Mouse (Mus musculus) liver, embryonic 16.5 days (tissue): ENCODE measurements around the gene Ttc30a2. TPM values are rescaled to one million over a fixed set of nuclear protein-coding genes. Genes with fewer than 3 reads are reported as not detected.
A peak's percentile ranks its signal among the peaks of the same experiment; 100 is the strongest.

Experiments used
- ATAC-seq: fragments of 200-750 bp; cut with Nextera tagmentation; 2 replicates; pipeline ENCODE4 v1.8.0; 2017; ENCODE audit warnings: low read depth, mild to moderate bottlenecking, moderate number of reproducible peaks, moderate library complexity
- H3K27ac ChIP-seq: fragments of 300-500 bp; sonication (generic); 2 replicates; pipeline ENCODE4 v1.5.1; 2014; ENCODE audit warnings: mild to moderate bottlenecking, low read length
- H3K27me3 ChIP-seq: fragments of 300-500 bp; sonication (generic); 2 replicates; pipeline ENCODE4 v1.6.1; 2014; ENCODE audit warnings: low read depth, low read length, mixed read lengths; ENCODE audit not compliant: control insufficient read depth, insufficient read depth
- H3K36me3 ChIP-seq: fragments of 300-500 bp; sonication (generic); 2 replicates; pipeline ENCODE4 v1.6.1; 2014; ENCODE audit warnings: mild to moderate bottlenecking; ENCODE audit not compliant: control insufficient read depth, insufficient read depth
- H3K4me1 ChIP-seq: fragments of 300-500 bp; sonication (generic); 2 replicates; pipeline ENCODE4 v1.6.1; 2014; ENCODE audit warnings: low read depth, low read length, mixed read lengths; ENCODE audit not compliant: control insufficient read depth
- H3K4me2 ChIP-seq: fragments of 300-500 bp; sonication (generic); 2 replicates; pipeline ENCODE4 v1.6.1; 2014; ENCODE audit warnings: low read depth, low read length, mixed read lengths
- H3K4me3 ChIP-seq: fragments of 300-500 bp; sonication (generic); 2 replicates; pipeline ENCODE4 v1.5.1; 2014; ENCODE audit warnings: low read depth, mild to moderate bottlenecking, low read length
- H3K9ac ChIP-seq: fragments of 300-500 bp; sonication (generic); 2 replicates; pipeline ENCODE4 v1.6.1; 2014; ENCODE audit warnings: low read depth, low read length
- H3K9me3 ChIP-seq: fragments of 300-500 bp; sonication (generic); replicated peaks from 2 replicates; pipeline ENCODE4 v1.6.1; 2016; ENCODE audit warnings: low read length; ENCODE audit not compliant: control insufficient read depth
- WGBS: fragments of 180-500 bp; shearing (Covaris S2); extraction: QIAGEN DNeasy Blood & Tissue Kit; methylation state at CpG from one replicate; pipeline ENCODE4 v1.1.7; 2014; ENCODE audit not compliant: insufficient replicate concordance; 5-methylcytosine and 5-hydroxymethylcytosine counted together
- polyA plus RNA-seq: library from polyadenylated mRNA; unstranded; fragments of >200 nt; fragmentation: Nextera tagmentation; extraction: Ambion mirVana; gene quantifications from 2 replicates; pipeline ENCODE4 v1.2.1, GENCODE M21; 2015

The Ttc30a2 gene
- polyA plus RNA-seq, 1 experiment from 2014 or later, result 0.08 TPM

DNA sequence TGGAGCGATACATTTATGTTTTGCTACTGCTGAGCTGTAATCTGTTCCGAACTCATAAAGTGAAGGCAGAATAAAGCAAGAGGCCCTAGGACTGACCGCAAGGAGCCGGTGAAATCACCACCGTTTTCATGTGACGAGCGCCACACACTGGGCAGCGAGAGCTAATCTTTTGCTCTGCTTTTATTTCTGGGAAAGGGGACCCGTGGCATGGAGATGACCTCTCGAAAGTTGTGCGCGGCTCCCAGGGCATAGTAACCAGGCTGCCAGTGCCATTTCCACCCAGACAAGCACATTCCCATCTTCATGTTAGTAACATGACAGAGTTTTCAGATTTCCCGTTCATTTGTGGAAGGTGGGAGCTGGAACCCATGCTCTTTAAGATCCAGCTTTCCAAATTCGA is 13.5 kb downstream of the Ttc30a2 start:
- WGBS, result 12% methylated on average over 14 of the region's 14 CpGs
- H3K4me1 ChIP-seq, result peaks cover 3% of the 10 kb centered on the region; the same call in 1 of the 2 replicates
- no peak overlapping the region for H3K27ac ChIP-seq
- no peak for ATAC-seq
- peak overlapping the region; percentile 47 for H3K4me2 ChIP-seq
- H3K9ac ChIP-seq, result no peak overlapping the region
- no peaks in the 10 kb centered on the region for H3K36me3 ChIP-seq
- H3K4me3 ChIP-seq, result peak overlapping the region; percentile 17
- H3K9me3 ChIP-seq, result no peaks in the 10 kb centered on the region
- no peaks in the 10 kb centered on the region for H3K27me3 ChIP-seq

DNA sequence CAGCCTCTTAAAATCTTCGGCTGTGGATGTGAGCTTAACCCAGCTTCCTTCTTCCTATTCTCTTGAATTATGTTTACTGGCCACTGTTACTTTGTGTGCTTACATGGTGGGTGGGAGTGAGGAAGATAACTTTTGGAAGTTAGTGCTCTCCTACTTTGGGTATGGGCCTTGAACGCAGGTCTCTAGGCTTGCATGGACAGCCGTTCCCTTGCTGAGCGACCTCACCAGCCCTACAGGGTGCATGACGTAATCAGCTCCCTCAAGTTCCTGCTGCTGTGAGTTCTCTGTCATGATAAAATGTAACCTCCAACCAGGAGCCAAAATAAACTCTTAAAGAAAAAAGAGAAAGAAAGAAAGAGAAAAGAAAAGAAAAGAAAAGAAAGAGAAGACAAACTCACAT is 13.9 kb downstream of the Ttc30a2 start:
- Histone ChIP-seq H3K9me3 (no peaks in the 10 kb centered on the region), H3K4me2 (peak overlapping the region; percentile 47), H3K4me1 (peaks cover 3% of the 10 kb centered on the region; the same call in 1 of the 2 replicates), H3K9ac (no peak overlapping the region), H3K36me3 (no peaks in the 10 kb centered on the region), H3K4me3 (peak overlapping the region; percentile 17; the same call in 1 of the 2 replicates), H3K27me3 (no peaks in the 10 kb centered on the region), H3K27ac (no peak overlapping the region)
- 45% methylated on average over 5 of the region's 5 CpGs for WGBS
- ATAC-seq, result no peak

DNA sequence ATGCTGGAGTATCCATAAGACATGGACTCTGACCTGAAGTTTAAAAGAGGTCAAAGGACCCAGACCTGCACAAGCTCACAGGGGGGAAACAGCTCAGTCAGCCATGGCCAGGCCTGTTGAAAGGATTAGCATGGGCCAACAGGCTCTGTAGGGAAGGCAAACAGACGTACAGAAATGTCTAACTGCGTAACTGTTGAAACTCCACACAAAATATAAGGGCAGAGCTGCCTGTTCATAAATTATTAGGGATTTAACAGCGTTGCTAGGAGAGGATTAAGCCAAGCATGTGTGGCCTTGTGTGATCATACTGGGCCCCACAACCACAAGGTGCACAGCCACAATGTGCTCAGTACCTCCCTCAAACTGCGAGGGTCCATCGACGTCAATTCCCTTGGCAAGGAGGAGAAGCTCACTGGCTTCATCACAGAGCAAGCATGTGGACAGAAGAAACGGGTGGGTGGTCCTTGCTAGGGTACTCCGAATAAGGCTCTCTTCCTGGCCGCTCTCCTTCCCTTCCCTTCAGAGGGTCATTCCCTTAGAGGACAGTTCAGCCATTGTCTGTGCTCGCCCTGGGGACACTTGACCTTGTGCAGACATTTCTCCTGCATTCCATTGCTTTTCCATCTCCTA is 14.6 kb downstream of the Ttc30a2 start:
- 68% methylated on average over 10 of the region's 10 CpGs for WGBS
- H3K4me3 ChIP-seq, result no peak overlapping the region
- H3K9ac ChIP-seq, result no peak overlapping the region
- no peaks in the 10 kb centered on the region for H3K27me3 ChIP-seq
- no peak overlapping the region for H3K4me2 ChIP-seq
- no peak for ATAC-seq
- no peaks in the 10 kb centered on the region for H3K9me3 ChIP-seq
- no peaks in the 10 kb centered on the region for H3K36me3 ChIP-seq
- H3K27ac ChIP-seq, result no peak overlapping the region
- peaks cover 3% of the 10 kb centered on the region; the same call in 1 of the 2 replicates for H3K4me1 ChIP-seq

DNA sequence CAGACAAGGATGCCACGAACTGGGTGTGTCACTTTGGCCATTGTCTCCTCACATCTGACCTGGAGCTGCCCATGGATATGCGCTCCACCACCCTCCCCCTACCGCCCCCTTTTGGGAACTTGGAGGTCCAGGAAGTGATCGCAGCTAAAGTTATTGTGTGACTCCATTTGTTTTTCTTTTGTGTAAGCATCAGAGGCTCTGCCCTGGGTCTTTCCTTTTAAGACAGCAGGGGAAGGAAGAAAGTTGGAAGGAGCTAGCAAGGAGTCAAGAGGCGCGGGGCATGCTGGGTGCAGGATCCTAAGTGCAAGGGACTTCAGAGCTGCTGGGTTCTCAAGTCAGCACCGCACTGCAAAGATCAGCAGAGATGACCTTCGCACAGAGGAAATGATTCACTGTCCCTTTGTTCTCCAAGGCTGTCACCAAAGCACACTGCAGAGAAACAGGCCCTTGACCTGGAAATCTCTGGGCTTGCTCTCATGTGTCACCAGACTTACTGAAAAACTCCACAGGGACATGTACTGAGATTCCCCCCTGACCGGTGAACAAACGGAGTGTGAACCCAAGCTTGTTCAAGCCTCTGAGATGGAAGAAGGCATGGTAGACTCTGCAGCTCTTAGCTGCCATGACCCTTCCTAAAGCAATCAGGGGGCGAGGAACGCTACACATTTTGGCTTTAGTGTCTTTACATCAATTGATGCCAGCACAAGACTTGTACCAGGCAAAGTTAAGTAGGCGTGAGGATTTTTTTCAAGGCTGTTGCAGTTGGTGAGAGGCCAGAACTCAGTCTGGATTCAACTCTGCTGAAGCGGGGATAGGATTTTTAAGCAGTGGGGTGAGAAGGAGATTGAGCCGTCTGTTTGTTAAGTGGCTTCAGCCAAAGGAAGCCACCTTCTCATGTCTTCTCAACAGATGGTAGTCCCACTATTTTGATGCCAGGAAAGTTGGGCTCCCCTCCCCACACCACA is 17.3 kb downstream of the Ttc30a2 start:
- WGBS, result 51% methylated on average over 15 of the region's 15 CpGs
- no peak overlapping the region for H3K27ac ChIP-seq
- peaks cover 3% of the 10 kb centered on the region; the same call in 1 of the 2 replicates for H3K4me1 ChIP-seq
- H3K36me3 ChIP-seq, result no peaks in the 10 kb centered on the region
- no peak overlapping the region for H3K4me2 ChIP-seq
- no peak overlapping the region for H3K4me3 ChIP-seq
- peak; percentile 53; the same call in 1 of the 2 replicates for ATAC-seq
- no peak overlapping the region for H3K9ac ChIP-seq
- H3K27me3 ChIP-seq, result no peaks in the 10 kb centered on the region
- no peaks in the 10 kb centered on the region for H3K9me3 ChIP-seq

DNA sequence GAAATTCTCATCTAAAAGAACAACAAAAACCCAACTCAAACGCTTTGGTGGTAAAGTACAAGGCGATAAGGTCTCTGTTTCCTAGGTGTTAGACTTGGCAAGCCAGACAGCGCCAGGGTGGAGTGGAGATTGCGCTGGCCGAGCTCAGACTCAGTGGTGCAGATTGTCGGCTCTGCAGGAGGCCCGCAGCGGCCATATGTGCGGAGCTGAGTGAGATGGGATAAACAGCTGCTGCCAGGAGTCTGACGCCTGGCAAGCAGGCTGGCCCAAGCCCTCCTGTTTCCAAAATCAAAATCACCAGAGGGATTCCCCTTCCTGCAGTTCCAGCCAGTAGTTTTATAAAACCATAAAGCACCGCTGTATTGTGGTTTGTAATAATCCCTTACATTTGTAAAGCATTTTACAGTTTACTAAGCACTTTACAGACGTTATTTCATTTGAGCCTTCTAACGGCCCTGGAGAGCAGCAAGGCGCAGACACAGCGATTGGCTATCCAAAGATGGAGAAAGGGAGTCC is 18.1 kb downstream of the Ttc30a2 start:
- no peaks in the 10 kb centered on the region for H3K9me3 ChIP-seq
- H3K9ac ChIP-seq, result no peak overlapping the region
- H3K36me3 ChIP-seq, result no peaks in the 10 kb centered on the region
- peaks cover 3% of the 10 kb centered on the region; the same call in 1 of the 2 replicates for H3K4me1 ChIP-seq
- no peaks in the 10 kb centered on the region for H3K27me3 ChIP-seq
- ATAC-seq, result no peak
- 39% methylated on average over 15 of the region's 15 CpGs for WGBS
- no peak overlapping the region for H3K27ac ChIP-seq
- no peak overlapping the region for H3K4me2 ChIP-seq
- H3K4me3 ChIP-seq, result no peak overlapping the region

DNA sequence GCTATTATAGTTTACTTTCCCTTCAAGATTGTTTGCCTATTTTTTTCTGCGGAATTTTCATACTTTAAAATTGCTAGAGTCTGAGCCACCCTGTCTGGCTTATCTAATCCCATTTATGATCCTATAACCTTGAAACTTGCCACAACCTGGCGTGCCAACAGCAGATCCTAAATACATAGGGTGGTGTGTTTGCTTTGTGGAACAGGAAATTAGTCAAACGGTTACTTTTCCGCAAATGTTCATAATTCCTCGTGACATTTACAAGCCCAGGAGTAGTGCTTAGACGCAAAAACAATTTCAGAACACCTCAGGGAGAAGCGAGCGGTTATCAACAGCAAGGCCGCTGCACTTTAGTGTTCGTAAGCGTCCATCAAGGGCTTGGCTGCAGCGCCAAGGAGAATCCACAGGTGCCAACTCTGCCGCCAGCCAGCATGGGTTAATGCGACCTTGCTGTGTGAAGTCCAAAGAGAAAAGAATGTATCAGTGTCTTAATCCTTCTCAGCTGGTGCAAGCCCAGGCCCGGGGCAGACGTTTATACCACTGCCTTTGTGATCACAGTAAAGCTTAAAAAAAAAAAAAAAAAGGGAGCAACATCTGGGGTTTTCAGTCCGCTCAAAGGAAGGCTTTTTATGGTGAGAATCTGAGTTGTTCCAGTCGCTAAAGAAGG is 18.7 kb downstream of the Ttc30a2 start:
- Histone ChIP-seq H3K4me1 (no peaks in the 10 kb centered on the region), H3K27ac (no peak overlapping the region), H3K36me3 (no peaks in the 10 kb centered on the region), H3K27me3 (no peaks in the 10 kb centered on the region), H3K4me3 (no peak overlapping the region), H3K9ac (no peak overlapping the region), H3K9me3 (no peaks in the 10 kb centered on the region), H3K4me2 (no peak overlapping the region)
- ATAC-seq, result no peak
- WGBS, result 52% methylated on average over 18 of the region's 18 CpGs

DNA sequence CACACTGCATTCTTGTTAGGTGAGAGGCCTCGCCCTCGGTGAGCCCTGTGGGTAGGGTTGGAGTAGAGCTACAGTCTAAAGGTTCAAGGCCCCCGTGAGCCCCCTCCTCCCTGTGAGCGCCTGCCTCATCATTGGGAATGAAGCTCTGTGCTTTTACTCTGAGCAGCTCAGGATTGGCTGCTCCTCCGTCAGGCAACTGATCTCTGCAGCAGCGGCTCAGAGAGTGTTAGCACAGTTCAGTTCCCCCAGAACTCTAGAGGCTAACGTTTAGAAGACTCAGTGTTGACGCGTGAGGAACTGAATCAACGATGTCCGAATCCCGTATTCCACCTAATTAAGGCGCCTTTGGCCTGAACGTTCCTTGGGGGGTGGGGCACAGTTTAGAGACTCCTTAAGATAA is 22.3 kb downstream of the Ttc30a2 start:
- 54% methylated on average over 14 of the region's 14 CpGs for WGBS
- Histone ChIP-seq H3K9ac (no peak overlapping the region), H3K27me3 (no peaks in the 10 kb centered on the region), H3K36me3 (no peaks in the 10 kb centered on the region), H3K27ac (no peak overlapping the region), H3K4me2 (no peak overlapping the region), H3K9me3 (no peaks in the 10 kb centered on the region), H3K4me1 (no peaks in the 10 kb centered on the region), H3K4me3 (no peak overlapping the region)
- no peak for ATAC-seq

DNA sequence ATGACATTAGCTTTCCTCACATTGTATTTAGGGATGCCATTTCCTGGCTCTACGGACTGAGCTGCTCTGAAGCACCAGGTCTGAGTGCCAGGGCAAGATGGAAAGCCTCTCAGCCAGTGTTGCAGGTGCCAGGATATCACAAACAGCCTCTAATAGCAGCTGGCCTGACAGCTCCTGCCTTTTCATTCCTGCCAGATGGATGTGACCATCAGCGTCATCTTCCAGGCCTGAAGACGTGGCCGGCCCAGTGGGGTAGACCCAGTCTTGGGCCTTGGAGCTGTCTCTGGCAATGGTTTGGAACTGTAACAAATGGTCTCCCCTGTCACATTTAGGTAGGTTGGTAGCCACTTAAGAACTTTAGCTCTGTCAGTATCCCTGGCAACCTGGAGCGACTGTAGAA is 24.6 kb downstream of the Ttc30a2 start:
- no peak for ATAC-seq
- 74% methylated on average over 5 of the region's 5 CpGs for WGBS

More for the DNA sequence above, 24.6 kb downstream of the Ttc30a2 start:
- H3K4me1 ChIP-seq, result no peaks in the 10 kb centered on the region
- H3K27ac ChIP-seq, result no peak overlapping the region
- H3K36me3 ChIP-seq, result no peaks in the 10 kb centered on the region
- no peaks in the 10 kb centered on the region for H3K9me3 ChIP-seq
- H3K9ac ChIP-seq, result no peak overlapping the region
- H3K27me3 ChIP-seq, result no peaks in the 10 kb centered on the region
- H3K4me2 ChIP-seq, result no peak overlapping the region
- no peak overlapping the region for H3K4me3 ChIP-seq
